Mouse (Mus musculus): ENCODE data around the gene Chrna9.

Chrna9 gene

GRCm38 (mm10) chr5:65920701-65921426 is 13.9 kb upstream of the Chrna9 start:
- DNase-seq = no peak

GRCm38 (mm10) chr5:65921477-65922138 is 13.1 kb upstream of the Chrna9 start:
- no peak for DNase-seq

GRCm38 (mm10) chr5:65926666-65927065 is 8.1 kb upstream of the Chrna9 start:
- DNase-seq = no peak

DNA sequence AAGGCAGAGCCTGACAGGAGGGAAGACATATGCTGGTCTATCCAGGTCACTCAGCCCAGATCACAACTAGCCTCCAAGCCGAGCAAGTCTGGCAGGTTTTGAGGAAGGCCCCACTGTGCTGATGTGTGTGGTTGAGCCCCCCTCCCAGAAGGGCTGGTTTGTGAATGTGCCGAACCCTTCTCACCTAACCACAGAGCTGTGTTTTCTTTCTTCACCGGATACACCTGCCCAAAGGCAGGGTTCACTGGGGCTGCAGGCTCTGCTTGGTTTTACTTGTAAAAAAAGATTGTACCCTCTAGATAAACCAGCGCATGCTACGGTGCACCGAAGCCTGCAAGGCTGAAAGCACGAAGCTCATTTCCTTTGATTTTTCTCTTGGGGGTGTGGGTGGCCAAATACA is 5.6 kb upstream of the Chrna9 start:
- DNase-seq = no peak

GRCm38 (mm10) chr5:65930171-65930570 is 4.5 kb upstream of the Chrna9 start:
- no peak for DNase-seq

GRCm38 (mm10) chr5:65933258-65933657 is 1.5 kb upstream of the Chrna9 start:
- no peak for DNase-seq

- DNase-seq = no peak
These were observed 957 bp upstream of the Chrna9 start for GRCm38 (mm10) chr5:65933764-65934163.

- no peak for DNase-seq
These were observed 2.4 kb downstream of the Chrna9 start for GRCm38 (mm10) chr5:65937011-65937726.

DNA sequence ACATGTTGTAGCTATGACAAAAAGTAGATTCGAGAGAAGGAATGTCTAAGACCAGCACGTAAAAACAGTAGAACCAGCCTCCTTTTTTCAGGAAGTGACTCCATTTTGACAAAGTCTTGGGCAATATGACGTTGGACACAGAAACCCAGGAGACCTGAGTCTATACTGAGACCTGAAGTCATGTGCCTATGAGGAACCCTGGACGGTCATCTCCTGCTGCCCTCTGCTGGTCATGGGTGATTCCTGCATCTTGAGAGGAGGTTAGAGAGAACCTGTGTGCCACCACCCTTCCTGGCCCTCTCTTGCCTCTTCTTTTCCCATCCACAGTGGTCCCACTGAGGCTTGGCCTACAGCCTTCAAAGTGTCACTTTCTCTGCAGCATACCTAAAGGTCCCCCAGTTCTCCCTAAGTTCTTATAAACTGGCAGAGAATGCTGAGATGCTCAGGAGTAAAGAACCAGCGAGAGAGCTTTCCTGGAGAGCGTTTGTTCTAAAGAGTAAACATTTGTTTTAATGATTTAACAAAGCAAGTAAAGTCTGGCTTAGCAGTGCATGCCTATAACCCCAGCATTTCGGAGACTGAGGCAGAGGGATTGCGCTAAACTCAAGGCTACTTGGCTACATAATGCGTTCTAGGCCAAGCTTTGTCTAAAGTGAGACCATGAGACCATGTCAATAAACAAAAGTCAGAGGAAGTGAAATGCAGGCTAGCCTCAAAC is 3.4 kb downstream of the Chrna9 start:
- peak; percentile 82 for DNase-seq

DNA sequence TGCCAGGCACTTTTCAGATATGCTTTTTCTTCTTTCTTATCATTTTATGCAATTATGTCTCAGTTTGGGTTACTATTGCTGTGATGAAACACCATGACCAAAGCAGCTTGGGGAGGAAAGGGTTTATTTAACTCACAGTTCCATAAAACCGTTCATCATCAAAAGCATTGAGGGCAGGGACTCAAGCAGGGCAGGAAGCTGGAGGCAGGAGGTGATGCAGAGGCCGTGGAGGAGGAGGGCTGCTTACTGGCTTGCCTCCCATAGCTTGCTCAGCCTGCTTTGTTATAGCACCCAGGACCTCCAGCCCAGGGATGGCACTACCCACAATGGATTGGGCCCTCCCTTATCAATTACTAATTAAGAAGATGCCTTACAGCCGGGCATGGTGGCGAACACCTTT is 6.4 kb downstream of the Chrna9 start:
- DNase-seq = no peak

DNA sequence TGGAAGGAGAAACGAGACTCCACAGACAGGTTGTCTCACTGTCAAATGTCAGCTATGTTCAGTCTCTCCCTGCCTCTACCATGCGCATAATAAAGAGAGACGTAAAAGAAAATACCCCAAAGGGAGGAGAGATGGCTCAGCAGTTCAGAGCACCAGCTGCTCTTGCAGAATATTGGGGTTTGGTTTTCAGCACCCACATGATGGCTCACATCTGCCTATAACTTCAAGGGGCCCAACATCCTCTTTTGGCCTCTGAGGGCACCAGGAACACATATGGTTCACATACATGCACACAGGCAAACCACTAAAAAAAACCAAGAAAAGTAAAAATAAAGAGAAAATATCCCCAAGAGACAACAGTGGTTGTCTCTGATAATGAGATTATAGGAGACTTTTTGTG is 15.1 kb downstream of the Chrna9 start:
- DNase-seq = no peak

GRCm38 (mm10) chr5:65950236-65950635 is 15.5 kb downstream of the Chrna9 start:
- DNase-seq = peak; percentile 89

DNA sequence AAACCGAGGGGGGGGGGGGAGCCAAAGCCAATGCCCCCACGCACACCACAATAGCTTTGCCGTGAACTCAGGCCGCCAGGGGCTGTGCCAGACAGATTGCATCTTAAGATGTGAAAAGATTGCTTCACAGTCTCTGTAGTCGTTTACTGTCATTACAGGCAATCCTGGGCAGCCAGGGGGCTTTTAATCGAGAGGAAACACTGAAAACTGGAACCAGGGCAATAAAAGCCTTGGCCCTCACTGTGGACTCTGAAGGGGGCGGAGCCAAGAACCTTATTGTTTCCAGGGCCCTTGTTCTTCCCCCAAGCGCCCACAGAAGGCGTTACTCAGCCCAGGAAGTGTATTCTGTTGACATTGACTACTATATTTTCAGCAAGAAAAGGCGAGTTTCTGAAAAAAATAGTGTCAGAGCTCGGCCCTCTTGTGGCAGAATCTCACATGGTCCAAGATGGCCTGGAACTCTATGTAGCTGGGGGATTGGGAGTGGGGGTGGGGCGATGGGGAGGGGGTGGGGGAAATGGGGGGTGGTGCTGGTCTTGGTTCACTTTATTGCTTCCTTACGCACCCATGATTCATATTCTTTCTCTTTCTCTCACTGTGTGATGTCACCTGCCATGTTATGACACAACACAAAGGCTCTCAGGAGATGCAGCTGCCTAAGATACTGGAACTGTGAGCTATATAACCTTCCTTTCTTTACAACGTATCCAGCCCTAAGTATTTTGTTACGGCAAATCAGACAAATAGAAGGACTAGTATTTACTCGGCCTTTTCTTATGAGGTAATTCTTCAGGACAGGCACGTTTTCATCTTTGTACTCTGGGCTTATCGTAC is 16.2 kb downstream of the Chrna9 start:
- peak; percentile 79 for DNase-seq

DNA sequence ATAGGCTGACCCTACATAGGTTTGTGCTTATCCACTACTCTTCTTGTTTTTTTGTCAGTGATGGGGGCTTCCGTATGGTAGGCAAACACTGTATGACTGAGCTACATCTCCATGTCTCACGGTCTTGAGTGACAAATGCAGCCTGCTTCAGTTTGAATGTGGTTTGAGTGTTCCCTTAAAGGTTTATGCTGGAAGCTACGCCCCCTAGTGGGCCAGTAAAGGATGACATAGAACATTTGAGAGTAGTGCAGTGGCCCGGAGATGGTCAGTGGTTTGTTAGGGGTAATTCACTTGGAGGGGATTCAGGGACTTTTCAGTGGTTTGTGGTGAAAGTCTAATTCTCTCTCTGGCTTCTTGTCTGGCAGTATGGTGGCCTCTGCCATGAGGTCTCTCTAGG is 16.8 kb downstream of the Chrna9 start:
- no peak for DNase-seq

- no peak for DNase-seq
These were observed 19.7 kb downstream of the Chrna9 start for GRCm38 (mm10) chr5:65954130-65955080.

- DNase-seq = peak; percentile 83
These were observed 20.8 kb downstream of the Chrna9 start for GRCm38 (mm10) chr5:65955343-65956143.

DNA sequence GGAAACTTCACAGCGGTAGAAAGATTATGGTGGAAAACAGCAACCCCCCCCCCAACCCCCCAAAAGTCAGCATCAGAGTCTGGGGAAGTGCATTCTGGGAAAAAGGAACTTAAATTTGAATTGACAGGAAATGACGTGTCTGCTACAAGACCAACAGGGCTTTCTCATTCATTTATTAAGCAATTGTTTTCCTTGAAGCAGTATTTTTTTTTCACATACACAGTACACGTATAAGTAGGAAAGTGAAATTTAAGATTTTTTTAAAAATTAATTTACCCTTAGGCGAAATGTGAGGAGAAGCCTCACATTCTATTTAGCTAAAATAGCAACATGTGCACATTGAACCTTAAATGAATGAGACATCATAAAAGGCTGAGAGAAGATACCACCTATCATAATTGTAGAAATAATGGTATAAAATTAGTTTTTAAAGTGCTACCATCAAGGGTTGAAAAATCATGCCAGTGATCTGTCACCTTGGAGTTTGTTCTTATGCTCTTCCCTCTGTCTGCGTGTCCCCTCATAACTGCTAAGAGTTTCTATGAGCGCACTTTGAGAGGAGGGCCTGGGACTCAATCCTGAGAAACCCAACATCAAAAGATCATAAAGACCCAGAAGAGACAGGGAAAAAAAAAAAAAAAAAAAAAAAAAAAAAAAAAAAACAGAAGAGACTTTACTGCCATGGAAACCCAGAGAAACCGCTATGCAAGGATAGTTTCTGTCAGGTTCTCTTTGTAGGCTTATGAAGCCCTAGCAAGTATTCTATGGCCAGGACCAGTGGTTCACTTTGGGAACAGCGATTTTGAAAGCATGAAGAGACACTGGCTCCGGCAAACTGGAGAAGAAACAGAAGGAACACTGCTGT is 21.7 kb downstream of the Chrna9 start:
- DNase-seq = no peak

- DNase-seq = peak; percentile 60
These were observed 23.9 kb downstream of the Chrna9 start for GRCm38 (mm10) chr5:65958597-65958996.

DNA sequence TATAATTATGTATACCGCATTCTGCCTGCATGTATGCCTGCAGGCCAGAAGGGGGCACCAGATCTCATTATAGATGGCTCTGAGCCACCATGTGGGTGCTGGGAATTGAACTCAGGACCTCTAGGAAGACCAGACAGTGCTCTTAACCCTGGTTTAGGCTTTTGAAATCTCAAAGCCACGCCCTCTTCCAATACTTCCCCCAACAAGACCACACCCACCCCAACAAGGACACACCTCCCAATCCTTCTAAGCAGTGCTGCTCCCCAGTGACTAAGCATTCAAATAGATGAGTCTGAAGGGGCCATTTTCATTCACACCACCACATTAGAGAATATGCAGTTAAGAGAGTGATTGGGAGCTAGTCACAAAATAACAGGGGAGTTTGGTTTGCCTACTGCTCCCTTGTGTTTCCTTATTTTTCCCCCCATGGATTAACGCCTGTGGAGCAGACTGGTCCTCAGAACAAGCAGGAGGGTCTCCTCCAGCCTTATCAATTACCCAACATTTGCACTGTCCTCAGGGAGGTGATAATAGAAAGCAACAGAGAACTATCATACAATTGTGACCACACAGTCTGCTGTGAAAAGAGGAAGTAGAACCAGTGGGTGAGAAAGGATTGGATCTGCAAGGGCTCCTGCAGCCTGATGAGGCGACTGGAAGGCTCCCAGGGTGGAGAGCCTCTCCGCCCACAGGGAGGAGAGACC is 25.3 kb downstream of the Chrna9 start:
- DNase-seq = no peak

Measured in embryo, embryonic 11 days (tissue).